Mouse (Mus musculus) hindbrain, embryonic 10.5 days (tissue): ENCODE data around the gene Vmn2r4. TPM values are rescaled to one million over a fixed set of nuclear protein-coding genes. Genes with fewer than 3 reads are reported as not detected.
"Not testable (repeated sequence)": the region's sequence is repeated elsewhere in the genome, so short reads cannot be mapped to it uniquely, and the experiment has no call there.

ENCODE experiments used
- DNase-seq: peaks from one replicate; pipeline ENCODE4 v3.0.0-alpha.2; 2017; ENCODE audit warnings: low spot score
- H3K27ac ChIP-seq: fragments of 300-500 bp; sonication (generic); 2 replicates; pipeline ENCODE4 v1.5.1; 2016; ENCODE audit warnings: mild to moderate bottlenecking, moderate library complexity
- H3K27me3 ChIP-seq: fragments of 300-500 bp; sonication (generic); 2 replicates; pipeline ENCODE4 v1.6.1; 2016; ENCODE audit warnings: mild to moderate bottlenecking; ENCODE audit not compliant: poor library complexity, insufficient read depth, severe bottlenecking
- H3K36me3 ChIP-seq: fragments of 300-500 bp; sonication (generic); 2 replicates; pipeline ENCODE4 v1.6.1; 2016; ENCODE audit warnings: mild to moderate bottlenecking, moderate library complexity
- H3K4me1 ChIP-seq: fragments of 300-500 bp; sonication (generic); replicated peaks from 2 replicates; pipeline ENCODE4 v1.6.1; 2016; ENCODE audit warnings: mild to moderate bottlenecking
- H3K4me3 ChIP-seq: fragments of 300-500 bp; sonication (generic); 2 replicates; pipeline ENCODE4 v1.5.1; 2016; ENCODE audit warnings: mild to moderate bottlenecking, moderate library complexity
- H3K9me3 ChIP-seq: fragments of 300-500 bp; sonication (generic); 2 replicates; pipeline ENCODE4 v1.6.1; 2016; ENCODE audit warnings: mild to moderate bottlenecking, moderate library complexity
- WGBS: fragments of 180-500 bp; shearing (Covaris S2); methylation state at CpG from one replicate; pipeline ENCODE4 v1.1.7; 2016; 5-methylcytosine and 5-hydroxymethylcytosine counted together
- polyA plus RNA-seq: library from polyadenylated mRNA; unstranded; fragments of >200 nt; fragmentation: Nextera tagmentation; extraction: Ambion mirVana; gene quantifications from 2 replicates; pipeline ENCODE4 v1.2.1, GENCODE M21; 2016

Vmn2r4 gene
- not detected in 2 replicates for polyA plus RNA-seq

DNA sequence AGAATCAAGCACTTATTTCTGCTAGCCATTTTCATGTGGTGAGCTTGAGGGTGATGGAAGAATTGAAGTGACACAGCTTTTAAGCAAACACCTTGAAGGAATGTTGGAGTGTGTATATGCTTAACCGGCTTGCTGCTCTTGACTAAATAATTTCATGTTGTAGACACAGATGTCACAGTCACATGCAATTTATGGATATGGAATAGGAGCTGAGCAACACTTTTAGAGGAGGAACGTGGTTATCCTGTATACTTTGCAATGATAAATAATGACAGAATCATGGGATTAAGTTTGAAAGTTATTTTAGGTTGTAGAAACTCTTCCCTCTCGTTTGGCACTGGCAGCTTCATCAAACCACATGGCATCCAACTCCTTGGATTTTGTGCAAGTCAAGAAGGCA lies at the start of gene Vmn2r4:
Vmn2r4 (minus strand) TSS at position 101 of the 400 bp plus-strand sequence.
- H3K4me1 ChIP-seq, H3K36me3 ChIP-seq, H3K4me3 ChIP-seq, H3K27me3 ChIP-seq, DNase-seq, H3K9me3 ChIP-seq, H3K27ac ChIP-seq: not testable (repeated sequence)
- WGBS: 84% methylated on average over 3 of the region's 3 CpGs

DNA sequence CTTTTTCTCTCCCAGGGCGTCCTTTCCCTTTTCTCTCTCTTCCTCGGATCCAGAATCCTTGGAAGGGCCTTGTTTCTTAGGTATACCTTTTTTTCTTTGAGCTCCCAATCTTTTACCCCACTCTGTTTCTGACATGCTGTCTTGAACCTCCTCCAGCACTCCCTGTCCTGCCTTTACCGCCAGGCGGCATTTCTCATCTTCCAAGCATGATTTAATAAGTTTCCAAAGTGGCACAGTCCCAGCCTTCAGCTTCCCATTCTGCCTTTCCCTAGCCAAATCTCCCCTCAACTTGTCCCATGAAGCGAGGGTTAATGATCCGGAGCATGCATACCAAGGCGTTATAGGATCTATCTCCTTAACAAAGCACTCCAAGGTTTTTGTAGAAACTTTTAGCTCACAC lies 19.1 kb upstream of the Vmn2r4 start:
- not testable (repeated sequence) for DNase-seq, H3K4me3 ChIP-seq, H3K27ac ChIP-seq, H3K36me3 ChIP-seq, H3K27me3 ChIP-seq, H3K9me3 ChIP-seq, H3K4me1 ChIP-seq
- 92% methylated on average over 7 of the region's 7 CpGs for WGBS

DNA sequence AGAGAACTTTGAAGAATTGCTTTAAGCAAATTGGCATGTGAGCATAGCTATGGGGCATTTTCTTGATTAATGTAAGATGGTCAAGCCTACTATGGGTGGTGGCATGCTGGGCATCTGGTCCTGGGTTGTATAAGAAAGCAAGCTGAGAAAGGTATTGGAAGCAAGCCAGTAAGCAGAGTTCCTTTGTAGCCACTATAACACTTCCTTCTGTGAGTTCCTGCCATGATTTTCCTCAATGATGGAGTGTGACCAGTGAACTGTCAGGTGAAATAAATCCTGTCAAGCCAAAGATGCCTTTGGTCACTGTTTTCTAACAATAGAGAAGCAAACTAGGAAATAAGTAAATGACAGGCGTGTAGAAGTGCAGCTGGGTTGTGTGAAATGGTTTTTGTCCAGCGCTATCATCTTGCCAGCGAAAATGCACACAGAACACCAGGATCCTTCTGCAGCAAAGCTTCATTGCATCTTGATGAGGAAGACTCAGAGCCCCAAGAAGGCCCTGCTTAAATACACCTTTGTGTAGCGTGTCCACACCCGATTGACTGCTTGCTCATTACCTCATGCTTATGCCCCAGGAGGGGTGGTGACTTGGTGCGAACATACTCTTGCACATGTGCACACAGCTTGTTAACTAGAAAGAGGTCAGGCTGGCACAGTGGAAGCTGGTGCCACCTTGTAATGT lies 13.1 kb upstream of the Vmn2r4 start:
- 79% methylated on average over 6 of the region's 6 CpGs for WGBS

GRCm38 (mm10) chr3:64422141-64422540 lies 7.0 kb upstream of the Vmn2r4 start:
- not testable (repeated sequence) for H3K4me3 ChIP-seq, H3K4me1 ChIP-seq, H3K27ac ChIP-seq, DNase-seq, H3K36me3 ChIP-seq, H3K9me3 ChIP-seq, H3K27me3 ChIP-seq
- 95% methylated on average over 1 of the region's 1 CpGs for WGBS

More for the DNA sequence above, 13.1 kb upstream of the Vmn2r4 start:
- not testable (repeated sequence) for H3K27me3 ChIP-seq, H3K36me3 ChIP-seq, H3K4me1 ChIP-seq, H3K9me3 ChIP-seq, DNase-seq, H3K27ac ChIP-seq, H3K4me3 ChIP-seq

DNA sequence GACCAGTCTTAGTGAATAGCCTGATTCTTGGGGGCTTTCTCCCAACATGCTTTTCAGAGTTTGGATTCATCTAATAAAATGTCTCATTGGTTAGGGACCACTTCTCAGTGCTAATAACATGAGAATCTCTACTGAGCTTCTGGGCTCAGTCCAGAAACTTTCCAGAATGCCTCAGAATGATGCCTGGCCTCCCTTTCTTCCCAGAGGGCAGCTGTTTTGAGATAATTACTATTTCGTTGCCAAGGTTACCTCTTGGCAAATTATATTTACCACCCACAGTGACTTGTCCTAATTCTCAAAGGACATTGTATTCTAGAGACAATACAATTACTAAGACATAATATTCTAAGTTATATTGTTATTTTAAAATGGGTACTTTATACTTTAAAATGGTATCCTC lies 2.3 kb upstream of the Vmn2r4 start:
- not testable (repeated sequence) for H3K27ac ChIP-seq, H3K4me1 ChIP-seq, H3K36me3 ChIP-seq, H3K27me3 ChIP-seq, H3K4me3 ChIP-seq, DNase-seq, H3K9me3 ChIP-seq
- 91% methylated on average over 1 of the region's 1 CpGs for WGBS

DNA sequence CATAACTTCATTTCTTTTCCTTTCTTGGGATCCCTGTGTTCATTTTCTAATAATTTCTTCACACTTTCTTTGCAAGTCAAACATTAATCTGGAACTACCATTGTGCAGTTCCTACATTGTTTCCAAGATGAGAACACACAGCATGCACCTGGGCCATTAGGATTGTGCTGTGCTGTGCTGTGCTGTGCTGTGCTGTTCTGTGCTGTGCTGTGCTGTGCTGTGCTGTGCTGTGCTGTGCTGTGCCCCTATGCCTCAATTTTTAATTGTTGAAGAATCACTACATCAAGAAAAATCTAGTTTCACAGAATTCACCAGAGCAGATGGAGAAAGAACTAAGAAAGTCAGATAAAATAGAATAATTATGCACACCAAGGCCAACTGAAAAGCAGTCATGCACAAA lies 915 bp downstream of the Vmn2r4 start:
- H3K27me3 ChIP-seq, H3K4me3 ChIP-seq, H3K36me3 ChIP-seq, H3K9me3 ChIP-seq, DNase-seq, H3K27ac ChIP-seq, H3K4me1 ChIP-seq: not testable (repeated sequence)

GRCm38 (mm10) chr3:64359286-64360035 lies 55.7 kb downstream of the Vmn2r4 start:
- Histone ChIP-seq H3K9me3 (no peaks in the 10 kb centered on the region), H3K27ac (no peak overlapping the region), H3K27me3 (no peaks in the 10 kb centered on the region), H3K4me1 (no peaks in the 10 kb centered on the region; the same call in 1 of the 2 replicates), H3K4me3 (no peak overlapping the region), H3K36me3 (no peaks in the 10 kb centered on the region)
- WGBS: 64% methylated on average over 2 of the region's 2 CpGs
- DNase-seq: no peak

Other genes starting within 250 kb of the Vmn2r4 start
- not detected in 2 replicates for gene Vmn2r3, start 125.7 kb downstream of the Vmn2r4 start, polyA plus RNA-seq
- gene Vmn2r5, start 94.5 kb upstream of the Vmn2r4 start, polyA plus RNA-seq: not detected in 2 replicates
- gene Vmn2r6, start 150.5 kb upstream of the Vmn2r4 start, polyA plus RNA-seq: not detected in 2 replicates